Mouse (Mus musculus) embryo, embryonic 9.5 days (tissue): Measurements from ENCODE around the gene Acot12.

Source experiments
- DNase-seq: peaks from one replicate; pipeline ENCODE4 v3.0.0-alpha.2; 2017; ENCODE audit errors: extremely low spot score

Acot12 gene

GRCm38 (mm10) chr13:91741280-91742047, at the start of gene Acot12:
Acot12 (plus strand) TSS chr13:91741512.
- DNase-seq: peak; percentile 61

GRCm38 (mm10) chr13:91693615-91694014, 47.7 kb upstream of the Acot12 start:
- no peak for DNase-seq

- DNase-seq: no peak
These were observed 45.9 kb upstream of the Acot12 start for GRCm38 (mm10) chr13:91695406-91695805.

GRCm38 (mm10) chr13:91696109-91696645, 45.1 kb upstream of the Acot12 start:
- no peak for DNase-seq

- peak; percentile 55 for DNase-seq
These were observed 44.3 kb upstream of the Acot12 start for GRCm38 (mm10) chr13:91697011-91697410.

GRCm38 (mm10) chr13:91702337-91702736, 39.0 kb upstream of the Acot12 start:
- no peak for DNase-seq

- no peak for DNase-seq
These were observed 21.8 kb upstream of the Acot12 start for GRCm38 (mm10) chr13:91719487-91719886.

GRCm38 (mm10) chr13:91723108-91723735, 18.1 kb upstream of the Acot12 start:
- DNase-seq: no peak

GRCm38 (mm10) chr13:91723736-91724119, 17.6 kb upstream of the Acot12 start:
- no peak for DNase-seq

GRCm38 (mm10) chr13:91724211-91724610, 17.1 kb upstream of the Acot12 start:
- DNase-seq: no peak

GRCm38 (mm10) chr13:91725130-91725529, 16.2 kb upstream of the Acot12 start:
- DNase-seq: no peak

- no peak for DNase-seq
These were observed 13.4 kb upstream of the Acot12 start for GRCm38 (mm10) chr13:91727899-91728298.

- DNase-seq: no peak
These were observed 4.1 kb upstream of the Acot12 start for GRCm38 (mm10) chr13:91737191-91737590.

- DNase-seq: no peak
These were observed 461 bp upstream of the Acot12 start for GRCm38 (mm10) chr13:91740851-91741250.

- DNase-seq: no peak
These were observed 1.9 kb downstream of the Acot12 start for GRCm38 (mm10) chr13:91743180-91743579.

GRCm38 (mm10) chr13:91746470-91746869, 5.2 kb downstream of the Acot12 start:
- DNase-seq: no peak

- no peak for DNase-seq
These were observed 7.1 kb downstream of the Acot12 start for GRCm38 (mm10) chr13:91748401-91748800.

- DNase-seq: no peak
These were observed 8.7 kb downstream of the Acot12 start for GRCm38 (mm10) chr13:91749981-91750380.

- DNase-seq: no peak
These were observed 12.4 kb downstream of the Acot12 start for GRCm38 (mm10) chr13:91753724-91754123.

GRCm38 (mm10) chr13:91754762-91755161, 13.4 kb downstream of the Acot12 start:
- no peak for DNase-seq

- no peak for DNase-seq
These were observed 14.9 kb downstream of the Acot12 start for GRCm38 (mm10) chr13:91756230-91756629.

GRCm38 (mm10) chr13:91758316-91759048, 17.2 kb downstream of the Acot12 start:
- DNase-seq: no peak
